Mouse (Mus musculus) gonadal fat pad, adult 2 months (tissue): ENCODE measurements around the gene Il15ra. TPM values are rescaled to one million over a fixed set of nuclear protein-coding genes. Genes with fewer than 3 reads are reported as not detected.

Experiments
- DNase-seq: peaks from one replicate; pipeline ENCODE4 v3.0.0-alpha.2; 2012; ENCODE audit warnings: low read depth
- polyA plus RNA-seq: library from polyadenylated mRNA; depleted of rRNA; stranded (reverse); fragments of >200 nt; gene quantifications from 2 replicates; pipeline ENCODE4 v1.2.3, GENCODE M21; 2012; rRNA removed

Il15ra gene
- polyA plus RNA-seq, 1 experiment, result 23.5 TPM

DNA sequence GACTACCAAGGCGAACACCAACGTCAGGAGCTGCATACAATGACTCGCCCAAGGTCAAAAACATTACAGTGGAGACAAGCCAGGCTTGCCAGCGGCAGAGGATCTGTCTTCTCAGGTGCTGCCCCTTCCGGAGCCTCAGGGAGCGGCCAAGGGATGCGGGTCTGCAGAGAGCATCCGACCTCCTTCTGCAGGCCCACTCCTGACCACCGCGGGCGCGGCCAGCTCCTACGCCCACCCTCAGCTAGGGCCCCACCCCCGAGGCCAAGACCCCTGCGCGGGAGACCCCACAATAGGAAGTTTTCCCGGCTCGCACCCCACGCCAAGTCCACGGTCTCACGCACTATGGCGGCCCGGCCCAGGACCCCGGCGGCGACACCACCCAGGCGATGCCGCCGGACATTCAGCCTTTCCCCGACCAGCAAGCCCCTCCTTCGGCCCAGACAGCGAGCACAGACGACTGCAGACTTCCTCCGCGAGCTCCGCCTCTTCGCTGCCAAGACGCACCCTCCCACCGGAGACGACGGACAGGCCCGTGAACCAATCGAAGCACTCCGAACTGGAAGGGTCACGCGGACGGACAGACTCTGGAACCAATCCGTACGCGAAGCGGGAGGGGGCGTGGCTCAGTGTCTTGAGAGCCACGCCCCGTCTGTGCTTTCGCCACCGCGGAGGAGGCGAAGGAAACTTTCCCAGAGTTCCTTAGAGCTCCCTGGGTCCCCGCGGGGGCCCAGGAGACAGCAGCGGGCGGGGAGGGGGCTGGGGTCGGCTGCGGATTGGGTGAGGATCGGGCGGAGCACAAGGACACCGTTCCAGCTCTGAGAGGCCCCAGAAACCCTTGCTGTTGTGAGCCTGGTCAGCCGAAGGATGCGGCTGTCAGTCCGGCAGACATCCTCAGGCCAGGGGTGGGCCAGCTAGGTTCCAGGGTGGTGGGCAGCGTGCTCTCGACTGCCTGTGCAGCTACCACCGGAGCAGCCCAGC, 72.3 kb downstream of the Il15ra start, which contains the start of the genes Fbh1 and Ankrd16:
Fbh1 (minus strand) TSS at position 492 of the 978 bp plus-strand sequence.
Ankrd16 (plus strand) TSS at position 786 of the 978 bp plus-strand sequence.
- peak; percentile 99 for DNase-seq

DNA sequence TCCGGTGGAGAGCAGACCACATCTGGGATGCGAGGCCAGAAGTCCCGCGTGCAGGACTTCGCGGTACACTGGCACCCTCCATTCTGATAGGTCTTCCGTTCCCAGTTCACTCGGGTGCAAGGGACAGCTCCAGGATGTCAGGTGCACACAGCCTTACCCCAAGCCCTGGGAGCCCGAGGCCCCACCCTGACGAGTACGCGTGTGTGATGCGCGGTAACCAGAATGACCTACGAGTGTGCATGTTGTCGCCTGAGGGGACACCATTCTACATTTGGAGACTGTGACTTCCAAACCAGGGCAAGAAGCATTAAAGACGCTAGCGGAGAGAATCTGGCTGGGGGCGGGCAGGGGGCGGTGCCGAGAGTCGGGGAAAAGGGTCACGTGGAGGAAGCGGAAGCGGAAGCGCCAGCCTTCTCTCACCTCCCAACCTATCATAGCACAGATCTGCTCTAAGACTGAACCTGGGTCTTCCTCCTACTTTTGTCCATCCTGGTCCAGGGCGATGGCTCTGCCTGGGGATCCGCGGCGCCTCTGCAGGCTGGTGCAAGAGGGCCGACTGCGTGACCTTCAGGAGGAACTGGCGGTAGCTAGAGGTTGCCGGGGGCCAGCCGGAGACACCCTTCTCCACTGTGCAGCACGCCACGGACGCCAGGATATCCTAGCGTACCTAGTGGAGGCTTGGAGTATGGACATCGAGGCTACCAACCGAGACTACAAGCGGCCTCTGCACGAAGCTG, 73.2 kb downstream of the Il15ra start:
- DNase-seq, result peak; percentile 51

Other genes with a start within 250 kb of the Il15ra start
- gene Pfkfb3, start 151.2 kb upstream of the Il15ra start, polyA plus RNA-seq, result 152 and 208 TPM in 2 replicates
- 47.2 and 52.9 TPM in 2 replicates for gene Rbm17, start 101.1 kb upstream of the Il15ra start, polyA plus RNA-seq
- not detected in 2 replicates for gene Gm17490, start 79.0 kb upstream of the Il15ra start, polyA plus RNA-seq
- 0.51 and 0.54 TPM in 2 replicates for gene Il2ra, start 62.5 kb upstream of the Il15ra start, polyA plus RNA-seq
- gene Fbh1, start 72.3 kb downstream of the Il15ra start, polyA plus RNA-seq, result 51.2 and 60.5 TPM in 2 replicates
- gene Ankrd16, start 72.6 kb downstream of the Il15ra start, polyA plus RNA-seq, result 78.9 and 84.6 TPM in 2 replicates